Mouse (Mus musculus): ENCODE data around the gene Pla2g2f.

The Pla2g2f gene

GRCm38 (mm10) chr4:138716697-138717096 is 40.7 kb downstream of the Pla2g2f start:
- no peak for DNase-seq (ENCODE audit: low spot score)

- no peak for DNase-seq (ENCODE audit: low spot score)
Measured at GRCm38 (mm10) chr4:138714186-138714585, 43.2 kb downstream of the Pla2g2f start.

- DNase-seq (ENCODE audit: low spot score): no peak
Measured at GRCm38 (mm10) chr4:138712621-138713020, 44.8 kb downstream of the Pla2g2f start.

- no peak for DNase-seq (ENCODE audit: low spot score)
Measured at GRCm38 (mm10) chr4:138712096-138712495, 45.3 kb downstream of the Pla2g2f start.

- DNase-seq (ENCODE audit: low spot score): no peak
Measured at GRCm38 (mm10) chr4:138711051-138711820, 46.2 kb downstream of the Pla2g2f start.

GRCm38 (mm10) chr4:138710633-138711032 is 46.8 kb downstream of the Pla2g2f start:
- DNase-seq (ENCODE audit: low spot score): no peak

GRCm38 (mm10) chr4:138709944-138710343 is 47.5 kb downstream of the Pla2g2f start:
- DNase-seq (ENCODE audit: low spot score): no peak

GRCm38 (mm10) chr4:138709246-138709645 is 48.2 kb downstream of the Pla2g2f start:
- no peak for DNase-seq (ENCODE audit: low spot score)

- peak; percentile 18 for DNase-seq (ENCODE audit: low spot score)
Measured at GRCm38 (mm10) chr4:138708636-138709035, 48.8 kb downstream of the Pla2g2f start.

GRCm38 (mm10) chr4:138706620-138707019 is 50.8 kb downstream of the Pla2g2f start:
- no peak for DNase-seq (ENCODE audit: low spot score)

- no peak for DNase-seq (ENCODE audit: low spot score)
Measured at GRCm38 (mm10) chr4:138704169-138704568, 53.3 kb downstream of the Pla2g2f start.

GRCm38 (mm10) chr4:138703591-138703990 is 53.8 kb downstream of the Pla2g2f start:
- no peak for DNase-seq (ENCODE audit: low spot score)

GRCm38 (mm10) chr4:138702528-138702927 is 54.9 kb downstream of the Pla2g2f start:
- DNase-seq (ENCODE audit: low spot score): no peak

- no peak for DNase-seq (ENCODE audit: low spot score)
Measured at GRCm38 (mm10) chr4:138702031-138702430, 55.4 kb downstream of the Pla2g2f start.

- no peak for DNase-seq (ENCODE audit: low spot score)
Measured at GRCm38 (mm10) chr4:138701111-138701510, 56.3 kb downstream of the Pla2g2f start.

Data from adipocyte (in vitro differentiated cells).